Mouse (Mus musculus) bone marrow, adult 2 months (tissue): Measurements from ENCODE around the gene Adamts14.

Experiments used
- CTCF ChIP-seq: fragments of 200-500 bp; IDR thresholded peaks from 2 replicates; pipeline ENCODE4 v1.5.1; 2011; ENCODE audit warnings: low read length, control low read depth; ENCODE audit not compliant: control insufficient read depth, insufficient read depth
- POLR2A ChIP-seq: fragments of 200-500 bp; IDR thresholded peaks from 2 replicates; pipeline ENCODE4 v1.6.1; 2011; ENCODE audit warnings: low read depth, mild to moderate bottlenecking, control low read depth, low read length, borderline replicate concordance; ENCODE audit not compliant: control insufficient read depth

DNA sequence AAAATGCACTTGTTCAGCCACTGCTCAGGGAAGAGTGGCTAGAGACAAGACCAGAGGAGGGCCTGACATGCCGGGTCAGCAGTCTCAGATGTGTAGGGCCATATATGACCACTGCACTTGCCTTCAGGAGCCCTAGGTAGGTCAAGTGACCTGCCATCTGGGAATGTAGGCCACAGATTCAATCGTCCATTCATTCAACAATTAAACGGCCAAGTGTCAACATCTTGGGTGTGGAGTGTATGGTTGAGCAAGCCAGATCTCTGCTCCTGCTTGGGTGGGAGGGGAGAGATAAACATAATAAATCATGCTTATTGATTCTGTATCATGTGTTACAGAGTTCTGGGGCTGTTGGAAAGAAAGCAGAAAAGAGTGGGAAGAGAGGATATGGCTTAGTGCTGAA lies 114.6 kb downstream of the Adamts14 start:
- TF ChIP-seq POLR2A, result no peak
- TF ChIP-seq CTCF, result no peak
